Mouse (Mus musculus): ENCODE measurements around the gene Gm20458. TPM values are rescaled to one million over a fixed set of nuclear protein-coding genes. Genes with fewer than 3 reads are reported as not detected.

Gm20458 gene
- polyA plus RNA-seq, 1 experiment, result 31.6 TPM

GRCm38 (mm10) chr2:164456864-164457300 lies 3.9 kb upstream of the Gm20458 start, which contains the start of gene Sys1:
TSS of gene Sys1 (plus strand) at chr2:164456964.
- Histone ChIP-seq H3K4me2 (ENCODE audit: low read depth) (peak within 1 kb of the TSS; percentile 71), H3K4me3 (no peak within 1 kb of the TSS), H3K27me3 (ENCODE audit: control insufficient read depth, insufficient read depth, insufficient read length) (no peaks in the 10 kb centered on the region), H3K36me3 (ENCODE audit: control insufficient read depth, insufficient read depth) (no peaks in the 10 kb centered on the region), H3ac (ENCODE audit: control insufficient read depth, insufficient read length) (no peak within 1 kb of the TSS), H3K79me2 (ENCODE audit: control insufficient read depth, insufficient read depth) (peaks cover 7% of the 10 kb centered on the region)
- no peak for TF ChIP-seq MYOG (IDR thresholded peaks at IDR 0.05; ENCODE audit: control insufficient read depth in 1 of 3, insufficient read depth in 1 of 3, insufficient read length in 2 of 3, low read depth in 2 of 3)
- no peak for TF ChIP-seq TCF12 (IDR thresholded peaks at IDR 0.05; ENCODE audit: insufficient read depth, poor library complexity, severe bottlenecking)
- TF ChIP-seq MAX (IDR thresholded peaks at IDR 0.05; ENCODE audit: low read depth), result no peak
- TF ChIP-seq E2F4 (IDR thresholded peaks at IDR 0.05; ENCODE audit: insufficient read depth), result no peak

GRCm38 (mm10) chr2:164457942-164458341 lies 2.8 kb upstream of the Gm20458 start:
- H3K36me3 ChIP-seq (ENCODE audit: control insufficient read depth, insufficient read depth), result no peaks in the 10 kb centered on the region
- H3K4me2 ChIP-seq (ENCODE audit: low read depth), result no peak overlapping the region
- H3ac ChIP-seq (ENCODE audit: control insufficient read depth, insufficient read length), result no peak overlapping the region
- H3K4me3 ChIP-seq, result no peak overlapping the region
- H3K79me2 ChIP-seq (ENCODE audit: control insufficient read depth, insufficient read depth), result peaks cover 11% of the 10 kb centered on the region
- H3K27me3 ChIP-seq (ENCODE audit: control insufficient read depth, insufficient read depth, insufficient read length), result no peaks in the 10 kb centered on the region
- TF ChIP-seq REST (IDR thresholded peaks at IDR 0.05; ENCODE audit: insufficient read depth, insufficient read length) (no peak), E2F4 (IDR thresholded peaks at IDR 0.05; ENCODE audit: insufficient read depth) (no peak), POLR2AphosphoS2 (IDR thresholded peaks at IDR 0.05; ENCODE audit: insufficient read length, low read depth) (no peak), MYOD1 (IDR thresholded peaks at IDR 0.05; ENCODE audit: control insufficient read depth in 1 of 3, insufficient read length in 2 of 3, low read depth in 2 of 3) (no peak), MAX (IDR thresholded peaks at IDR 0.05; ENCODE audit: low read depth) (no peak), CEBPB (IDR thresholded peaks at IDR 0.05; ENCODE audit: insufficient read depth, poor library complexity, severe bottlenecking) (no peak), USF1 (IDR thresholded peaks at IDR 0.05; ENCODE audit: low read depth) (no peak), TCF3 (IDR thresholded peaks at IDR 0.05; ENCODE audit: insufficient read length, low read depth) (no peak), TCF12 (IDR thresholded peaks at IDR 0.05; ENCODE audit: insufficient read depth, poor library complexity, severe bottlenecking) (no peak), SRF (IDR thresholded peaks at IDR 0.05; ENCODE audit: control insufficient read depth, insufficient read length, low read depth) (no peak), MYOG (IDR thresholded peaks at IDR 0.05; ENCODE audit: control insufficient read depth in 1 of 3, insufficient read depth in 1 of 3, insufficient read length in 2 of 3, low read depth in 2 of 3) (no peak), POLR2A (IDR thresholded peaks at IDR 0.05; ENCODE audit: insufficient read length, low read depth) (no peak)

DNA sequence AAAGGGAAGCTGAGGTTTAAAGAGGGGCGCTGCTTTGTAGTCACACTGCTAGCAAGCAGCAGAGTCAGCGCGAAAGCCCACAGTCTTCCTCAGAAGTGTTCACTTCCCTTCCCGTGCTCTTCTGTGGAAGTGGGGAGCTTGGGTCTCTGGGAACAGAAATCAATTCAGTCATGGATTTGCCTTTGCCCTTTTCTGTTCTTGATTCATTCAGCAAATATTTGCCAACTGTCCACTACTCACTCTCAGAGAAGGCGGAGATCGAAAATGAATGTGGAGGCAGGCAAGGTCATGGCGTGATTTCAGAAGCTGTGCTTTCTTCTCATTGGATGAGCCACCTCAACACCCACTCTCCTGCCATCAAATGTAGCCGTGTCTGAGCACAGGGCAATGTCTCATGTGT lies 2.2 kb upstream of the Gm20458 start:
- no peak overlapping the region for H3K4me2 ChIP-seq (ENCODE audit: low read depth)
- peaks cover 2% of the 10 kb centered on the region for H3K36me3 ChIP-seq (ENCODE audit: control insufficient read depth, insufficient read depth)
- H3ac ChIP-seq (ENCODE audit: control insufficient read depth, insufficient read length), result no peak overlapping the region
- peaks cover 11% of the 10 kb centered on the region for H3K79me2 ChIP-seq (ENCODE audit: control insufficient read depth, insufficient read depth)
- no peaks in the 10 kb centered on the region for H3K27me3 ChIP-seq (ENCODE audit: control insufficient read depth, insufficient read depth, insufficient read length)
- H3K4me3 ChIP-seq, result no peak overlapping the region
- no peak for TF ChIP-seq MAX (IDR thresholded peaks at IDR 0.05; ENCODE audit: low read depth)
- TF ChIP-seq SRF (IDR thresholded peaks at IDR 0.05; ENCODE audit: control insufficient read depth, insufficient read length, low read depth), result no peak
- no peak for TF ChIP-seq POLR2AphosphoS2 (IDR thresholded peaks at IDR 0.05; ENCODE audit: insufficient read length, low read depth)
- no peak for TF ChIP-seq TCF12 (IDR thresholded peaks at IDR 0.05; ENCODE audit: insufficient read depth, poor library complexity, severe bottlenecking)
- TF ChIP-seq REST (IDR thresholded peaks at IDR 0.05; ENCODE audit: insufficient read depth, insufficient read length), result no peak
- TF ChIP-seq POLR2A (IDR thresholded peaks at IDR 0.05; ENCODE audit: insufficient read length, low read depth), result no peak
- TF ChIP-seq E2F4 (IDR thresholded peaks at IDR 0.05; ENCODE audit: insufficient read depth), result no peak
- TF ChIP-seq MYOD1 (IDR thresholded peaks at IDR 0.05; ENCODE audit: control insufficient read depth in 1 of 3, insufficient read length in 2 of 3, low read depth in 2 of 3), result no peak
- TF ChIP-seq CEBPB (IDR thresholded peaks at IDR 0.05; ENCODE audit: insufficient read depth, poor library complexity, severe bottlenecking), result no peak
- no peak for TF ChIP-seq TCF3 (IDR thresholded peaks at IDR 0.05; ENCODE audit: insufficient read length, low read depth)
- TF ChIP-seq MYOG (IDR thresholded peaks at IDR 0.05; ENCODE audit: control insufficient read depth in 1 of 3, insufficient read depth in 1 of 3, insufficient read length in 2 of 3, low read depth in 2 of 3), result no peak
- no peak for TF ChIP-seq USF1 (IDR thresholded peaks at IDR 0.05; ENCODE audit: low read depth)

DNA sequence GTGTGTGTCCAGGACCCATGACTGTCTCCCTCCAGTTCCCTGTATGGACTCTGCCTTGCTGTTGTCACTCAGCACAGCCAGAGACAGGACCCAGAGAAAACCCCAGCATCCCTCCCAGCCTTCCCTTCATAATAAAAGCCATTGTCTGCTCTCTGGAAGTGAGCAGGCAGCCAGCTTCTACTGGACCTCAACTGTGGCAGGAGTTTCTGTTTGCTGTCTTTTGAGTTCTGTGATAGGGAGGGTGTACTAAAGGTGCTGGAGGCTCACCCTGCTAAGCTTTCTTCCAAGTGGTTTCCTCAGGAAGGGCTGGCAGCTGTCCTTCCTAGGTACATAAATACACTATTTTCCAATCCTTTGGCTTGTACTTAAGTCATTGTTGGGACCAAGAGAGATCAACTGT lies 4.4 kb downstream of the Gm20458 start:
- Histone ChIP-seq H3K4me3 (no peak overlapping the region), H3K4me2 (ENCODE audit: low read depth) (no peak overlapping the region), H3K27me3 (ENCODE audit: control insufficient read depth, insufficient read depth, insufficient read length) (no peaks in the 10 kb centered on the region), H3ac (ENCODE audit: control insufficient read depth, insufficient read length) (no peak overlapping the region), H3K79me2 (ENCODE audit: control insufficient read depth, insufficient read depth) (peaks cover 11% of the 10 kb centered on the region), H3K36me3 (ENCODE audit: control insufficient read depth, insufficient read depth) (peaks cover 18% of the 10 kb centered on the region)
- TF ChIP-seq USF1 (IDR thresholded peaks at IDR 0.05; ENCODE audit: low read depth), result no peak
- no peak for TF ChIP-seq SRF (IDR thresholded peaks at IDR 0.05; ENCODE audit: control insufficient read depth, insufficient read length, low read depth)
- no peak for TF ChIP-seq TCF3 (IDR thresholded peaks at IDR 0.05; ENCODE audit: insufficient read length, low read depth)
- TF ChIP-seq E2F4 (IDR thresholded peaks at IDR 0.05; ENCODE audit: insufficient read depth), result no peak
- TF ChIP-seq POLR2AphosphoS2 (IDR thresholded peaks at IDR 0.05; ENCODE audit: insufficient read length, low read depth), result no peak
- no peak for TF ChIP-seq POLR2A (IDR thresholded peaks at IDR 0.05; ENCODE audit: insufficient read length, low read depth)
- TF ChIP-seq TCF12 (IDR thresholded peaks at IDR 0.05; ENCODE audit: insufficient read depth, poor library complexity, severe bottlenecking), result no peak
- no peak for TF ChIP-seq MAX (IDR thresholded peaks at IDR 0.05; ENCODE audit: low read depth)
- TF ChIP-seq MYOD1 (IDR thresholded peaks at IDR 0.05; ENCODE audit: control insufficient read depth in 1 of 3, insufficient read length in 2 of 3, low read depth in 2 of 3), result no peak
- no peak for TF ChIP-seq CEBPB (IDR thresholded peaks at IDR 0.05; ENCODE audit: insufficient read depth, poor library complexity, severe bottlenecking)
- no peak for TF ChIP-seq REST (IDR thresholded peaks at IDR 0.05; ENCODE audit: insufficient read depth, insufficient read length)
- TF ChIP-seq MYOG (IDR thresholded peaks at IDR 0.05; ENCODE audit: control insufficient read depth in 1 of 3, insufficient read depth in 1 of 3, insufficient read length in 2 of 3, low read depth in 2 of 3), result no peak

DNA sequence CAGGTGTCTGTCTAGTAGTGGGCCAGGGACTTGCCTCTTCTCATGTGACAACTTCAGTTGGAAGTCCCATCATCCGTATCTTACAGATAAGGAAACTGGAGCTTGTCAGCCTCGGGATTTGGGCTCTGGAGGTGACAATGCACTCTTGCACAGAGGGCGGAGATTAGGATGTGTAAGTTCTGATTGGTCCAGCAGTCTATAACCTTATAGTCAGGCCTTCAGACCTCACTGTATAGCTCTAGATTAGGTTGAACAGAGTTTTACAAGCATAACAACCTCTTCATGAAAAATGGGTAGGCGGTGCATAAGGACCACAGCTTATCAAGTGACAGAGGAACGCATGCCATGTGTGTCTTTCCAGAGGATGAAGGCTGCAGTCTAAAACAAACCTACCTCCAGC lies 6.0 kb downstream of the Gm20458 start:
- TF ChIP-seq POLR2AphosphoS2 (IDR thresholded peaks at IDR 0.05; ENCODE audit: insufficient read length, low read depth), result no peak
- TF ChIP-seq MYOG (IDR thresholded peaks at IDR 0.05; ENCODE audit: control insufficient read depth in 1 of 3, insufficient read depth in 1 of 3, insufficient read length in 2 of 3, low read depth in 2 of 3), result no peak
- Histone ChIP-seq H3K36me3 (ENCODE audit: control insufficient read depth, insufficient read depth) (peaks cover 18% of the 10 kb centered on the region), H3K27me3 (ENCODE audit: control insufficient read depth, insufficient read depth, insufficient read length) (no peaks in the 10 kb centered on the region), H3ac (ENCODE audit: control insufficient read depth, insufficient read length) (no peak overlapping the region), H3K79me2 (ENCODE audit: control insufficient read depth, insufficient read depth) (peaks cover 5% of the 10 kb centered on the region), H3K4me2 (ENCODE audit: low read depth) (no peak overlapping the region), H3K4me3 (no peak overlapping the region)

Data from myocyte (in vitro differentiated cells).